Mouse (Mus musculus): ENCODE data around the gene Atp5g1. TPM values are rescaled to one million over a fixed set of nuclear protein-coding genes. Genes with fewer than 3 reads are reported as not detected.

Gene Atp5g1
- polyA plus RNA-seq, 1 experiment from 2014 or later = 807 TPM

GRCm38 (mm10) chr11:96065215-96065911 is 10.1 kb downstream of the Atp5g1 start, which contains the start of gene Ube2z:
Ube2z (minus strand) TSS chr11:96065388.
- WGBS = 4% methylated on average over 50 of the region's 50 CpGs
- peaks cover 15% of the 10 kb centered on the region for H3K4me1 ChIP-seq (ENCODE audit: control insufficient read depth, insufficient read depth, low read length)
- peak within 1 kb of the TSS; percentile 82 for H3K4me2 ChIP-seq (replicated peaks; ENCODE audit: low read depth, low read length)
- H3K27ac ChIP-seq (ENCODE audit: low read length) = peak within 1 kb of the TSS; percentile 84
- peak within 1 kb of the TSS; percentile 93 for H3K4me3 ChIP-seq (ENCODE audit: low read depth, low read length)
- no peaks in the 10 kb centered on the region for H3K27me3 ChIP-seq (ENCODE audit: control insufficient read depth, insufficient read depth, low read length)
- peak within 1 kb of the TSS; percentile 87 for H3K9ac ChIP-seq (replicated peaks; ENCODE audit: low read depth, low read length)
- H3K9me3 ChIP-seq (ENCODE audit: control insufficient read depth, low read depth, low read length) = no peaks in the 10 kb centered on the region
- peak; percentile 98 for ATAC-seq (ENCODE audit: insufficient number of reproducible peaks, insufficient read depth, low FRiP score, low read depth)
- H3K36me3 ChIP-seq (ENCODE audit: control insufficient read depth, insufficient read depth, low read length) = peaks cover 26% of the 10 kb centered on the region

GRCm38 (mm10) chr11:96064521-96065214 is 10.8 kb downstream of the Atp5g1 start:
- H3K27me3 ChIP-seq (ENCODE audit: control insufficient read depth, insufficient read depth, low read length) = no peaks in the 10 kb centered on the region
- peaks cover 15% of the 10 kb centered on the region for H3K4me1 ChIP-seq (ENCODE audit: control insufficient read depth, insufficient read depth, low read length)
- peak overlapping the region; percentile 93 for H3K4me3 ChIP-seq (ENCODE audit: low read depth, low read length)
- peak overlapping the region; percentile 84 for H3K27ac ChIP-seq (ENCODE audit: low read length)
- peak; percentile 47 for ATAC-seq (ENCODE audit: insufficient number of reproducible peaks, insufficient read depth, low FRiP score, low read depth)
- H3K4me2 ChIP-seq (replicated peaks; ENCODE audit: low read depth, low read length) = peak overlapping the region; percentile 82
- 1% methylated on average over 50 of the region's 64 CpGs for WGBS
- peak overlapping the region; percentile 87 for H3K9ac ChIP-seq (replicated peaks; ENCODE audit: low read depth, low read length)
- no peaks in the 10 kb centered on the region for H3K9me3 ChIP-seq (ENCODE audit: control insufficient read depth, low read depth, low read length)
- peaks cover 26% of the 10 kb centered on the region for H3K36me3 ChIP-seq (ENCODE audit: control insufficient read depth, insufficient read depth, low read length)

- Histone ChIP-seq H3K4me1 (ENCODE audit: control insufficient read depth, insufficient read depth, low read length) (peaks cover 5% of the 10 kb centered on the region), H3K9me3 (ENCODE audit: control insufficient read depth, low read depth, low read length) (no peaks in the 10 kb centered on the region), H3K27ac (ENCODE audit: low read length) (no peak overlapping the region), H3K4me2 (replicated peaks; ENCODE audit: low read depth, low read length) (no peak overlapping the region), H3K36me3 (ENCODE audit: control insufficient read depth, insufficient read depth, low read length) (peaks cover 77% of the 10 kb centered on the region), H3K4me3 (ENCODE audit: low read depth, low read length) (no peak overlapping the region), H3K27me3 (ENCODE audit: control insufficient read depth, insufficient read depth, low read length) (no peaks in the 10 kb centered on the region), H3K9ac (replicated peaks; ENCODE audit: low read depth, low read length) (no peak overlapping the region)
- no peak for ATAC-seq (ENCODE audit: insufficient number of reproducible peaks, insufficient read depth, low FRiP score, low read depth)
- WGBS = 89% methylated on average over 4 of the region's 4 CpGs
Observed at GRCm38 (mm10) chr11:96058309-96058708, 17.2 kb downstream of the Atp5g1 start.

DNA sequence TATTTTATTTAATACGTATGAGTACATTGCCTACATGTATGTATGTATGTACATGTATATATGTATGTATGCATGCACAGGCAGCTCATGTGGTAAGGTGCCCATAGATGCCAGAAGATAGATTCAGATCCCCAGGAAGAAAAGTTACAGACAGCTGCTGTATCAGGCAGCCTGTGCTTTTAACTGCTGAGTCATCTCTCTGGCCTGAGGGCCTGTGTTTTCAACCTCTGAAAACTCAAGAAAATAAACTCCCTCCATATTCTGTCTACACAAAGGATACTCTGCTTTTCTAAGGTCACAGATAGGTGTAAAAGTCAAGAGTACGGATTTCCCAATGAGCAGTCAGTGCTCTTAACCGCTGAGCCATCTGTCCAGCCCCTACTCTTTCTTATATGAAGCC is 24.6 kb downstream of the Atp5g1 start:
- Histone ChIP-seq H3K4me1 (ENCODE audit: control insufficient read depth, insufficient read depth, low read length) (no peaks in the 10 kb centered on the region), H3K9me3 (ENCODE audit: control insufficient read depth, low read depth, low read length) (no peaks in the 10 kb centered on the region), H3K27ac (ENCODE audit: low read length) (no peak overlapping the region), H3K27me3 (ENCODE audit: control insufficient read depth, insufficient read depth, low read length) (no peaks in the 10 kb centered on the region), H3K36me3 (ENCODE audit: control insufficient read depth, insufficient read depth, low read length) (peaks cover 67% of the 10 kb centered on the region), H3K4me2 (replicated peaks; ENCODE audit: low read depth, low read length) (no peak overlapping the region), H3K9ac (replicated peaks; ENCODE audit: low read depth, low read length) (no peak overlapping the region), H3K4me3 (ENCODE audit: low read depth, low read length) (no peak overlapping the region)
- no peak for ATAC-seq (ENCODE audit: insufficient number of reproducible peaks, insufficient read depth, low FRiP score, low read depth)
- WGBS = 91% methylated on average over 3 of the region's 3 CpGs

DNA sequence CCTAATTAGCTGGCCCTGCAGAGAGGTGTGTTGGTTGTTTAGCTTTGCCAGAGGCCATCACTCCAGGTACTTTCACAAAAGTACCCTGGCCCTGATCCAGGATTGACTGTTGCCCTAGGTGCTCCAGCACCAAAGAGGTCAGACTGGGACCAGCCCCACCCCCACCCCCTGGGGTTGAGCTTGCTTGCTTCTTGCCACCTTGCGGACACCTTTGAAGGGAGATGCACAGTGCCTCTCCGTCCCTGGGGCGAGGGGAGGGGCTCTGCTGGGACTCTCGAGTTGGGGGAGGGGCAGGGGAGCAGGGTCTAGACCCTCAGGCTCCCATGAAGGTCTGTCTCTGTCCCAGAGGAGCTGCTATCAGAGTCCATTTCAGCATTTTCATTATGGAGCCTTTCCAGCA is 25.5 kb downstream of the Atp5g1 start:
- WGBS = 83% methylated on average over 4 of the region's 4 CpGs
- H3K4me1 ChIP-seq (ENCODE audit: control insufficient read depth, insufficient read depth, low read length) = no peaks in the 10 kb centered on the region
- no peak overlapping the region for H3K9ac ChIP-seq (replicated peaks; ENCODE audit: low read depth, low read length)
- H3K4me2 ChIP-seq (replicated peaks; ENCODE audit: low read depth, low read length) = no peak overlapping the region
- H3K27ac ChIP-seq (ENCODE audit: low read length) = no peak overlapping the region
- H3K4me3 ChIP-seq (ENCODE audit: low read depth, low read length) = no peak overlapping the region
- peaks cover 63% of the 10 kb centered on the region for H3K36me3 ChIP-seq (ENCODE audit: control insufficient read depth, insufficient read depth, low read length)
- ATAC-seq (ENCODE audit: insufficient number of reproducible peaks, insufficient read depth, low FRiP score, low read depth) = no peak
- H3K9me3 ChIP-seq (ENCODE audit: control insufficient read depth, low read depth, low read length) = no peaks in the 10 kb centered on the region
- H3K27me3 ChIP-seq (ENCODE audit: control insufficient read depth, insufficient read depth, low read length) = no peaks in the 10 kb centered on the region

GRCm38 (mm10) chr11:96047469-96048373 is 27.7 kb downstream of the Atp5g1 start:
- Histone ChIP-seq H3K4me2 (replicated peaks; ENCODE audit: low read depth, low read length) (no peak overlapping the region), H3K27ac (ENCODE audit: low read length) (no peak overlapping the region), H3K27me3 (ENCODE audit: control insufficient read depth, insufficient read depth, low read length) (no peaks in the 10 kb centered on the region), H3K9ac (replicated peaks; ENCODE audit: low read depth, low read length) (no peak overlapping the region), H3K36me3 (ENCODE audit: control insufficient read depth, insufficient read depth, low read length) (peaks cover 53% of the 10 kb centered on the region), H3K4me1 (ENCODE audit: control insufficient read depth, insufficient read depth, low read length) (no peaks in the 10 kb centered on the region), H3K9me3 (ENCODE audit: control insufficient read depth, low read depth, low read length) (no peaks in the 10 kb centered on the region), H3K4me3 (ENCODE audit: low read depth, low read length) (no peak overlapping the region)
- no peak for ATAC-seq (ENCODE audit: insufficient number of reproducible peaks, insufficient read depth, low FRiP score, low read depth)
- WGBS = 88% methylated on average over 4 of the region's 4 CpGs

DNA sequence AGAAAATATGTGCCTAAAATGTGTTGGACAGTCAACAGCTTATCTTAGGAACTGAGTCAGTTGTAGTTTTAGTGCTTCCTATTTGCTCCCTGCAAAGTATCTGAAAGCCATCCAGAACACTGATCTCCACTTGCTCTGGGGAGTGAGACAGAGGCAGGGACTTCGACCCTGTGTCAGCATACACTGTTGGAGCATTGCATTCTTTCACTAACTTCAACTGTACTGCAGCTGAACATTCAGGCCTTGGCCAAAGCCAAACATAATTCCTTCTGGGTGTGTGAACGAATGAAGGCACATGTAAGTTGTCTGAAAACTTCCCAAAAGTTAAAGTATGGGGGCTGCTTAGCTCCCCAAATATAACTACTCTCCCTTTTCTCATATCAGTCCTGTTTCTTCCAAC is 28.7 kb downstream of the Atp5g1 start:
- Histone ChIP-seq H3K4me3 (ENCODE audit: low read depth, low read length) (no peak overlapping the region), H3K4me2 (replicated peaks; ENCODE audit: low read depth, low read length) (no peak overlapping the region), H3K4me1 (ENCODE audit: control insufficient read depth, insufficient read depth, low read length) (no peaks in the 10 kb centered on the region), H3K9ac (replicated peaks; ENCODE audit: low read depth, low read length) (no peak overlapping the region), H3K27me3 (ENCODE audit: control insufficient read depth, insufficient read depth, low read length) (no peaks in the 10 kb centered on the region), H3K27ac (ENCODE audit: low read length) (no peak overlapping the region), H3K36me3 (ENCODE audit: control insufficient read depth, insufficient read depth, low read length) (peaks cover 45% of the 10 kb centered on the region), H3K9me3 (ENCODE audit: control insufficient read depth, low read depth, low read length) (no peaks in the 10 kb centered on the region)
- ATAC-seq (ENCODE audit: insufficient number of reproducible peaks, insufficient read depth, low FRiP score, low read depth) = no peak
- 75% methylated on average over 2 of the region's 2 CpGs for WGBS

DNA sequence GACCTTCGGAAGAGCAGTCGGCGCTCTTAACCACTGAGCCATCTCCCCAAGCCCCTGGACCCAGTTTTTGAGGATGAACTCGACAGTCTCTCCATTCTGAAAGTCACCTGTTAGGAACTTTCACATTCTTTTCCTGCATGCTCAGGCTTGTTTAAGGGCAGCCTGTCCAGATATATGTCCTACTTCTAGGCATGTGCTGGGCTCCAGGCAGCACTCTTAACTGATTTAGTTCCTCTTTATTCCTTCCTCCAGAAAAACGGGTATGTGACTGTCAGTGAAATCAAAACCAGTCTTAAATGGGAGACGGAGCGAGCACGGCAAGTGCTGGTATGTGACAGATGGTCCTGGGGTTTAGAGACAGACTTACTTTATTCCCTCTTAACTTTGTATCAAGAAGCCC is 29.4 kb downstream of the Atp5g1 start:
- WGBS = 85% methylated on average over 8 of the region's 8 CpGs
- Histone ChIP-seq H3K4me1 (ENCODE audit: control insufficient read depth, insufficient read depth, low read length) (no peaks in the 10 kb centered on the region), H3K4me3 (ENCODE audit: low read depth, low read length) (no peak overlapping the region), H3K4me2 (replicated peaks; ENCODE audit: low read depth, low read length) (no peak overlapping the region), H3K9ac (replicated peaks; ENCODE audit: low read depth, low read length) (no peak overlapping the region), H3K27me3 (ENCODE audit: control insufficient read depth, insufficient read depth, low read length) (no peaks in the 10 kb centered on the region), H3K36me3 (ENCODE audit: control insufficient read depth, insufficient read depth, low read length) (peaks cover 38% of the 10 kb centered on the region), H3K27ac (ENCODE audit: low read length) (no peak overlapping the region), H3K9me3 (ENCODE audit: control insufficient read depth, low read depth, low read length) (no peaks in the 10 kb centered on the region)
- ATAC-seq (ENCODE audit: insufficient number of reproducible peaks, insufficient read depth, low FRiP score, low read depth) = no peak

Data from stomach, embryonic 14.5 days (tissue).